Mouse (Mus musculus) brain, embryonic 14.5 days (tissue): ENCODE data around the gene Tmem139.

Experiments used
- CTCF ChIP-seq: fragments of 200-500 bp; IDR thresholded peaks from 2 replicates; pipeline ENCODE4 v1.5.1; 2012; ENCODE audit warnings: inconsistent platforms, mild to moderate bottlenecking, moderate library complexity, borderline replicate concordance; ENCODE audit not compliant: insufficient read depth, insufficient read length; ENCODE audit errors: extremely low read depth
- POLR2A ChIP-seq: fragments of 200-500 bp; IDR thresholded peaks from 2 replicates; pipeline ENCODE4 v1.6.1; 2012; ENCODE audit warnings: mild to moderate bottlenecking, inconsistent platforms, borderline replicate concordance; ENCODE audit not compliant: poor library complexity, insufficient read depth, insufficient read length, severe bottlenecking; ENCODE audit errors: extremely low read depth

DNA sequence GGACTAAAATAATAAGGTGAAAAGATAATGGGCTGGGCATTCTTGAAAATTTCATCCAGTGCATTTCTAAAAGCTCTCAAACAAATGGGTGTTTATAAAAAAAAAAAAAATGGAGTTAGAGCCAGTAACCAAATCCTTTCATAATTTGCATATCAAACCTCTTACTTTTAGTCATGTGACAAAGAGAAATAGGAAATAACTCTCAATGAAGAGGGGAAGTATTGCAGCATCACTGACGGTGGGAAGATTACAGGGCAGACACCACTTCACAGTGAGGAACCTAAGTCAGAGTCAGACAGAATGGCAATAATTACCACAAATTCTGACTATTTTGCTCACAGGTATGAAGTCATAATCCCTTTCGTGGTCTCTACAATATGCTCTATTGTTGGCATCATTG is 46.7 kb upstream of the Tmem139 start, which contains the start of gene Tas2r144:
- TF ChIP-seq CTCF (no peak), POLR2A (no peak)
